Mouse (Mus musculus) layer of hippocampus, adult 9-11 months (tissue): ENCODE measurements around the gene Wwox.

Experiments
- DNase-seq: peaks from one replicate; pipeline ENCODE4 v3.0.0; 2022

The Wwox gene

GRCm38 (mm10) chr8:114469208-114469590, 29.7 kb downstream of the Wwox start:
- DNase-seq, result no peak

GRCm38 (mm10) chr8:114473546-114473945, 34.1 kb downstream of the Wwox start:
- DNase-seq, result no peak

- DNase-seq, result no peak
These were observed 37.5 kb downstream of the Wwox start for GRCm38 (mm10) chr8:114476919-114477318.

- no peak for DNase-seq
These were observed 38.3 kb downstream of the Wwox start for GRCm38 (mm10) chr8:114477790-114478189.

- DNase-seq, result no peak
These were observed 40.3 kb downstream of the Wwox start for GRCm38 (mm10) chr8:114479749-114480148.

GRCm38 (mm10) chr8:114491662-114492160, 52.3 kb downstream of the Wwox start:
- DNase-seq, result no peak

GRCm38 (mm10) chr8:114499448-114500144, 60.1 kb downstream of the Wwox start:
- no peak for DNase-seq

- DNase-seq, result no peak
These were observed 62.5 kb downstream of the Wwox start for GRCm38 (mm10) chr8:114501906-114502305.

GRCm38 (mm10) chr8:114503196-114503595, 63.7 kb downstream of the Wwox start:
- no peak for DNase-seq

- DNase-seq, result no peak
These were observed 65.4 kb downstream of the Wwox start for GRCm38 (mm10) chr8:114504889-114505288.

GRCm38 (mm10) chr8:114505351-114506347, 66.2 kb downstream of the Wwox start:
- DNase-seq, result no peak

GRCm38 (mm10) chr8:114507404-114507803, 67.9 kb downstream of the Wwox start:
- DNase-seq, result no peak

- DNase-seq, result no peak
These were observed 70.8 kb downstream of the Wwox start for GRCm38 (mm10) chr8:114510226-114510625.

- DNase-seq, result no peak
These were observed 72.8 kb downstream of the Wwox start for GRCm38 (mm10) chr8:114512075-114512935.

- no peak for DNase-seq
These were observed 75.2 kb downstream of the Wwox start for GRCm38 (mm10) chr8:114514692-114515091.

- DNase-seq, result no peak
These were observed 83.6 kb downstream of the Wwox start for GRCm38 (mm10) chr8:114523061-114523460.

GRCm38 (mm10) chr8:114526626-114527267, 87.3 kb downstream of the Wwox start:
- no peak for DNase-seq

- no peak for DNase-seq
These were observed 88.3 kb downstream of the Wwox start for GRCm38 (mm10) chr8:114527648-114528221.

- no peak for DNase-seq
These were observed 90.1 kb downstream of the Wwox start for GRCm38 (mm10) chr8:114529581-114529980.

- DNase-seq, result no peak
These were observed 96.7 kb downstream of the Wwox start for GRCm38 (mm10) chr8:114536201-114536600.

- DNase-seq, result peak; percentile 21
These were observed 101.7 kb downstream of the Wwox start for GRCm38 (mm10) chr8:114541132-114541531.

- no peak for DNase-seq
These were observed 108.9 kb downstream of the Wwox start for GRCm38 (mm10) chr8:114548360-114548759.
